ENCODE assay signal across 9 mouse cellular contexts in the genomic region with DNA sequence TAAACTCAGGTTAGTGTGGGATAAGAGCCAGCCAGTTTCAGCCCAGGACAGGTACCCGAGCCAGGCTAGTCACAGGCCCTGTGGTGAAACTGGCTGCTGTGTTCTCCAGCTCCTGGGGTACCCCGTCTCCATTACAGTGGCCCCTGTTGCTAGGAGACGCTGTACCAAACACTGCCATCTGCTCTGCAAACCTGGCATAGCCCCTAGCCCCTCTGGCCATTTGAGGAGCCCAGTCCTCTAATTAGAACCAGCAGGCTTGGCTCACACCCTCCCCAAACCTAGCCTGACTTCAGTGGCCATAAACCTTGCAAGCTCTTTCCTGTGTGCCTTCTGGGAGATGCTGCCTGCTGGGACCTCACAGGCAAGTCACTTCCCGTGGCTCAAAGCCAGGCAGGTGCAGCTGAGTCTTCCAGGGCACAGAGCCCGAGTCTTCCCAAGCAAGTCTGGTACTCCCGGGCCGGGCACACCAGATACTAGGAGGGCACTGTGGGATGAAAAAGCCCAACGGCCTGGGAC.
DNase-seq lines count a peak whose midpoint lies in the region; ATAC-seq lines count a peak whose summit lies in the region.
"Had no signal": no experiment of that assay in that cellular context is flagged by ENCODE, and none has a peak within 500 bp of the region (broad histone marks: within the 10 kb centered on the region; RNA-seq: fewer than 3 reads in every experiment).

No protein-coding gene starts in this region.

- 0 out of 2 replicates have a peak, but pooled peaks cover 3% of the 10 kb centered on the region for H3K27me3 ChIP-seq in forebrain, embryonic 12.5 days
- no peaks in the 10 kb centered on the region for H3K27me3 ChIP-seq in limb, embryonic 13.5 days

- no peaks in the 10 kb centered on the region for H3K9me3 ChIP-seq in forebrain, embryonic 12.5 days
- H3K9me3 ChIP-seq in limb, embryonic 13.5 days: no peaks in the 10 kb centered on the region
- H3K9me3 ChIP-seq: heart, embryonic 15.5 days had no signal

- 51% methylated on average over 8 of the region's 8 CpGs for WGBS in forebrain, embryonic 12.5 days
- WGBS in limb, embryonic 13.5 days: 14% methylated on average over 8 of the region's 8 CpGs

- peak; percentile 52 for DNase-seq in NIH3T3 (ENCODE audit: low read depth)
- peak; percentile 78 for DNase-seq in cerebellum, adult 18-20 months
- no peak for DNase-seq in frontal cortex, postnatal 36 days (ENCODE audit: low spot score in 2 of 2)
- no peak for DNase-seq in heart, adult 18-20 months
- DNase-seq in spleen, postnatal 14 days (ENCODE audit: low spot score in 2 of 2): no peak
- no peak for DNase-seq in right cerebral cortex, postnatal 4 days

- no peak overlapping the region for H3K9ac ChIP-seq in forebrain, embryonic 12.5 days
- H3K9ac ChIP-seq in limb, embryonic 13.5 days: 0 out of 2 replicates have a peak overlapping the region, but pooled peaks have one; percentile 35
- H3K9ac ChIP-seq: heart, embryonic 15.5 days had no signal

- peak overlapping the region; percentile 57; the same call in 1 of the 2 replicates for H3K27ac ChIP-seq in forebrain, embryonic 12.5 days
- peak overlapping the region; percentile 83 for H3K27ac ChIP-seq in limb, embryonic 13.5 days
- H3K27ac ChIP-seq: heart, embryonic 15.5 days had no signal

- ATAC-seq in forebrain, embryonic 12.5 days (ENCODE audit: low FRiP score): peak; percentile 64; the same call in 1 of the 2 replicates
- ATAC-seq in limb, embryonic 13.5 days (ENCODE audit: low FRiP score, low read depth): peak; percentile 81

- no peak overlapping the region for H3K4me3 ChIP-seq in forebrain, embryonic 12.5 days (replicated peaks)
- no peak overlapping the region for H3K4me3 ChIP-seq in limb, embryonic 13.5 days
- H3K4me3 ChIP-seq: heart, embryonic 15.5 days had no signal

- no peak overlapping the region for H3K4me2 ChIP-seq in forebrain, embryonic 12.5 days
- H3K4me2 ChIP-seq in limb, embryonic 13.5 days (replicated peaks): peak overlapping the region; percentile 31
- H3K4me2 ChIP-seq: heart, embryonic 15.5 days had no signal

- peaks cover 41% of the 10 kb centered on the region for H3K4me1 ChIP-seq in forebrain, embryonic 12.5 days
- H3K4me1 ChIP-seq in limb, embryonic 13.5 days: peaks cover 64% of the 10 kb centered on the region

- H3K36me3 ChIP-seq in forebrain, embryonic 12.5 days (replicated peaks): no peaks in the 10 kb centered on the region
- no peaks in the 10 kb centered on the region for H3K36me3 ChIP-seq in limb, embryonic 13.5 days
- H3K36me3 ChIP-seq: heart, embryonic 15.5 days had no signal

Comparison
In these comparisons a context has a peak if more than half of its experiments do, and no peak if none do; other contexts are left out.
1. DNase-seq: peak in NIH3T3 (single experiment) and cerebellum, adult 18-20 months (2 of 2); none in frontal cortex, postnatal 36 days (0 of 2), heart, adult 18-20 months (0 of 2), spleen, postnatal 14 days (0 of 2) and right cerebral cortex, postnatal 4 days (single experiment).